Mouse (Mus musculus) neural tube, embryonic 13.5 days (tissue): ENCODE data around the gene Ssna1. TPM values are rescaled to one million over a fixed set of nuclear protein-coding genes. Genes with fewer than 3 reads are reported as not detected.
A peak's percentile ranks its signal among the peaks of the same experiment; 100 is the strongest.

ENCODE experiments used
- ATAC-seq: fragments of 200-750 bp; cut with Nextera tagmentation; 2 replicates; pipeline ENCODE4 v1.8.0; 2017; ENCODE audit warnings: low read depth, mild to moderate bottlenecking, moderate TSS enrichment, moderate library complexity
- H3K27ac ChIP-seq: fragments of 300-500 bp; sonication (generic); replicated peaks from 2 replicates; pipeline ENCODE4 v1.5.1; 2015; ENCODE audit warnings: moderate library complexity, mild to moderate bottlenecking, inconsistent platforms
- H3K27me3 ChIP-seq: fragments of 300-500 bp; sonication (generic); 2 replicates; pipeline ENCODE4 v1.6.1; 2015; ENCODE audit warnings: mild to moderate bottlenecking, inconsistent platforms
- H3K36me3 ChIP-seq: fragments of 300-500 bp; sonication (generic); 2 replicates; pipeline ENCODE4 v1.6.1; 2015; ENCODE audit warnings: mild to moderate bottlenecking, inconsistent platforms
- H3K4me1 ChIP-seq: fragments of 300-500 bp; sonication (generic); replicated peaks from 2 replicates; pipeline ENCODE4 v1.6.1; 2015; ENCODE audit warnings: inconsistent platforms
- H3K4me2 ChIP-seq: fragments of 300-500 bp; sonication (generic); 2 replicates; pipeline ENCODE4 v1.6.1; 2015; ENCODE audit warnings: inconsistent platforms, mild to moderate bottlenecking, moderate library complexity
- H3K4me3 ChIP-seq: fragments of 300-500 bp; sonication (generic); 2 replicates; pipeline ENCODE4 v1.5.1; 2015; ENCODE audit warnings: mild to moderate bottlenecking, inconsistent platforms
- H3K9ac ChIP-seq: fragments of 300-500 bp; sonication (generic); 2 replicates; pipeline ENCODE4 v1.6.1; 2015; ENCODE audit warnings: moderate library complexity, mild to moderate bottlenecking, inconsistent platforms
- H3K9me3 ChIP-seq: fragments of 300-500 bp; sonication (generic); 2 replicates; pipeline ENCODE4 v1.6.1; 2016; ENCODE audit warnings: inconsistent platforms
- WGBS: fragments of 180-500 bp; shearing (Covaris S2); methylation state at CpG from one replicate; pipeline ENCODE4 v1.1.7; 2015; 5-methylcytosine and 5-hydroxymethylcytosine counted together
- polyA plus RNA-seq: library from polyadenylated mRNA; unstranded; fragments of >200 nt; fragmentation: Nextera tagmentation; extraction: Ambion mirVana; gene quantifications from 2 replicates; pipeline ENCODE4 v1.2.1, GENCODE M21; 2015

Gene Ssna1
- polyA plus RNA-seq, 1 experiment from 2014 or later: 206 TPM

DNA sequence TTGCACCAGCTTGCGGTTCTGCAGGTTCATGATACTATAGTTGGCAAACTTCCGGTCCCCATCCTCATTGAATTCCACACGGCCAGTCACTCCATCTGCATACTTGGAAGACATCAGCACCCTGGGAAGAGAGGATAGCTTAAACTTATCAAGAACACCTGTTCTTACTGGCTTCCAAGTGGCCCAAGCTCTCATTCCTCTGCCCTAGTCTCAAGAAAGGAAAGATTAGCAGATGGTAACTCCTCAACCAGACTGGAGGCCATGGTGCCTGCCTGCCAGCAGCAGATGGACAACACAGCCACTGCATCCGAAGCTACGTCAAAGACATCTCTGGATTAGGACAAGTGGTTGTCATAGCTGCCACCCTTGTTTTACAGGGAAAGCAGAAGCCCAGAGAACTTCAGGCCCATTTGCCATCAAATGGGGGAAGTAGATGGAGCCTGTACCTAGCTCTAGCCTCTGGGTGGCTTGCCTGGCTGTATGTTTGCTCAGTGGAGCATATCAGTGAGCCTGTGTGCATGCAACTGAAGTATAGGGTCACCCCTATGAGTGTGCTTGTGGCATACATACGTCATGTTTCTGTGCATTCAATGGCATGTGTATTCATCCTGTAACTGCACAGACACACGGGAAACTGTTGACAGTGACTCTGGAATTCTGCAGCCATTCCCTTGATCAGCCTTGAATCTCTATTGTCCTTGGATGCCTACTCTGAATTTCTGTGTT lies 31.9 kb upstream of the Ssna1 start:
- Histone ChIP-seq H3K27me3 (peaks cover 66% of the 10 kb centered on the region), H3K27ac (no peak overlapping the region), H3K4me1 (peaks cover 17% of the 10 kb centered on the region), H3K9ac (peak overlapping the region; percentile 66; the same call in 1 of the 2 replicates), H3K9me3 (no peaks in the 10 kb centered on the region), H3K4me2 (peak overlapping the region; percentile 74), H3K36me3 (peaks cover 37% of the 10 kb centered on the region), H3K4me3 (peak overlapping the region; percentile 45; the same call in 1 of the 2 replicates)
- no peak for ATAC-seq
- 76% methylated on average over 7 of the region's 7 CpGs for WGBS

DNA sequence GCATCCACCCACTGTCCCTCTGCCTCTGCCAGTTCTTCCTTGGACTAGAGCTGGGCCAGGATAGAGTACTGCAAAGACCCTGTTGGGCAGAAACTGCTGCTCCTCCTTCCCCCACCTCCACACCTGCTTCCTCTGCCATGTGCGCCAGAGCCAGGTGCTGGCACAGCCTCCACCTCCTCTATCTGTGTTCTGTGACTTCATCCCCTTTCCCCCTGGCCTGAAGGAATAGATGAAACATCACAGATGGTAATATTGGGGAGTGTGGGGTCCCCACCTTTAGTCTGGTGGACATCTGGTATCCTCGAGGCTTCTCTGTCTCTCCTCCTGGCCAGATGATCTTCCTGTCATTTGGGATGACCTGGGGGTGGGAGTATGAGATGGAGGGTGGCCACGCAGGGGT lies 31.2 kb upstream of the Ssna1 start:
- 67% methylated on average over 3 of the region's 3 CpGs for WGBS
- H3K4me1 ChIP-seq: peaks cover 17% of the 10 kb centered on the region
- no peak overlapping the region for H3K27ac ChIP-seq
- H3K9me3 ChIP-seq: no peaks in the 10 kb centered on the region
- ATAC-seq: no peak
- H3K9ac ChIP-seq: no peak overlapping the region
- H3K4me3 ChIP-seq: no peak overlapping the region
- no peak overlapping the region for H3K4me2 ChIP-seq
- H3K36me3 ChIP-seq: peaks cover 31% of the 10 kb centered on the region
- peaks cover 62% of the 10 kb centered on the region for H3K27me3 ChIP-seq

DNA sequence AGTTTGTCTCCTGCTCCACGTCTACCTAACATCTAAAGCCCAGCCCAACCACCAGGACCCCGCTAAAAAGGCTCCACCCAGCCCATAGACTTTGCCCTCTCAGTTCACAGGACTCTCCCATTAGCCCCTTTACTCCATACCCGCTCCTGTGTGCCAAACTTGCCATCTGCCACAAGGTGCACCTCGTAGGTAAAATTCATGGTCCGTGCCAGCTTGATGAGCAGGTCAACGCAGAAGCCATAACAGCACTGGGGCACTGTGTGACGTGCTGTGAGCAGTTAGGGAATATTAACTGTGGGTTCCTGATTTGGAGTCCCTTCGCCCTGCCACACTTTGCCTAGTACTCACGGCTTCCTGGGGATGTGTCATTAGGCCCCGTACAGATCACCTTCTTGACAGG lies 25.8 kb upstream of the Ssna1 start:
- WGBS: 83% methylated on average over 10 of the region's 10 CpGs
- ATAC-seq: no peak
- H3K27me3 ChIP-seq: peaks cover 70% of the 10 kb centered on the region

DNA sequence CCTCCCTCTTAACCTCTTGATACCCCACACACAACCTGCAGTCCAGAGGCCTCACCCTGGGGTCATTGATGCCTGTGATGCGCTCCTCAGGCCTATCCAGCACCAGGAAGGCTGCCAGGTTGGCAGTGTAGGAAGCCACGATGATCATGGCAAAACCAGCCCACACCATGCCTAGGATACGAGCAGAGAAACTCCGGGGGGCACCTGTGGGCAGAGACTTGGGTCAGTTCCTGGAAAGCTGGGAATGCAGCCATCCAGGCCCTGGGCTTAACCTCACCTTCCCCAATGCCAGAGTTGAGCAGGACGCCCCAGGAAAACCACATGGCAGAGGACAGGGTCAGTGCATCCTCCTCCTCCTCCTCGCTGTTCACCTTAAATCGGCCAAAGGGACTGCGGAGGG lies 24.9 kb upstream of the Ssna1 start:
- WGBS: 80% methylated on average over 8 of the region's 8 CpGs
- Histone ChIP-seq H3K4me3 (no peak overlapping the region), H3K27me3 (peaks cover 73% of the 10 kb centered on the region), H3K27ac (no peak overlapping the region), H3K4me2 (no peak overlapping the region), H3K9ac (no peak overlapping the region), H3K36me3 (peaks cover 41% of the 10 kb centered on the region), H3K4me1 (peaks cover 6% of the 10 kb centered on the region), H3K9me3 (no peaks in the 10 kb centered on the region)
- ATAC-seq: no peak

More for the DNA sequence above, 25.8 kb upstream of the Ssna1 start:
- Histone ChIP-seq H3K4me1 (no peaks in the 10 kb centered on the region), H3K9me3 (no peaks in the 10 kb centered on the region), H3K36me3 (peaks cover 47% of the 10 kb centered on the region), H3K27ac (no peak overlapping the region), H3K4me2 (no peak overlapping the region), H3K4me3 (no peak overlapping the region), H3K9ac (no peak overlapping the region)

DNA sequence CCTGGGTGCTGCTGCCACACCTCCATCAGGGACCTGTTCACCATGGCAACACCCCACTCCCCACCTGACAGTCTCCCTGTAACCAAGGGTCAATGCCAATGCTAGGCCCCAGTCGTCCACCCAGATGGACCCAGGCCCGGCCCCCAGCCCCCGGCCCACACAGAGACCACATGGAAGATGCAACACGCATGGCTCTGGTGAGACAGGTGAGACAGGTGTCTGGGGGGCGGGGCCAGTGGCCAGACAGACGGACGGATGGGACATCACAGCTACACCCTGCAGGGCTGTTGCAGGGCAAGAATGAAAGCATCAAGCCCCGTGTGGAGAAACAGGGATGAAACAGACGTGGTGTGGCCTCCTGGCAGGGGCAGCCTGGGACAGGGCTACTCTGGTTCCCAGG lies 21.5 kb upstream of the Ssna1 start:
- peaks cover 33% of the 10 kb centered on the region for H3K4me1 ChIP-seq
- 76% methylated on average over 9 of the region's 9 CpGs for WGBS
- H3K27me3 ChIP-seq: peaks cover 100% of the 10 kb centered on the region
- no peak overlapping the region for H3K27ac ChIP-seq
- H3K36me3 ChIP-seq: peaks cover 33% of the 10 kb centered on the region
- no peak for ATAC-seq
- no peak overlapping the region for H3K4me2 ChIP-seq
- H3K9ac ChIP-seq: no peak overlapping the region
- no peak overlapping the region for H3K4me3 ChIP-seq
- H3K9me3 ChIP-seq: no peaks in the 10 kb centered on the region

DNA sequence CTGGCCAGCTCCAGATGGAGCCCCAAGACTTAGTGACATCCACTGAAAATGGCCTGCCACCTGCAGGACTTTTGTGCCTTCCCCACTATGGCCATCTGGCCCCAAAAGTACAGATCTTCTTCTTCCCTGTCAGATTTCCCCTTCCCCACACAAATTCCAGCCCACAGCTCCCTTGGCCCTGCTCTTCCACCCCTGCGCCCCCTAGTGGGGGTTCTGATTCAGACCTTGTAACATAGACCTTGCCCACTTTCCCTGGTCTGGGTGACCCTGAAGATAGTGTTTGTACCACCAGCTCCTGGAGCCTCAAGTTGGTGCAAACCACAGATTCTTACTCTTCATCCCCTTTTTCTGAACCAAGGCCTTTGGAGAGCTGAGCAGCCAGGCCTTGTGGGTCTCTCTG lies 20.6 kb upstream of the Ssna1 start:
- no peak for ATAC-seq
- no peak overlapping the region for H3K27ac ChIP-seq
- peak overlapping the region; percentile 27; the same call in 1 of the 2 replicates for H3K4me3 ChIP-seq
- no peak overlapping the region for H3K9ac ChIP-seq
- peaks cover 33% of the 10 kb centered on the region for H3K4me1 ChIP-seq
- H3K36me3 ChIP-seq: peaks cover 31% of the 10 kb centered on the region
- H3K4me2 ChIP-seq: peak overlapping the region; percentile 49; the same call in 1 of the 2 replicates
- WGBS: 0% methylated on average over 1 of the region's 1 CpGs
- no peaks in the 10 kb centered on the region for H3K9me3 ChIP-seq
- peaks cover 100% of the 10 kb centered on the region for H3K27me3 ChIP-seq

DNA sequence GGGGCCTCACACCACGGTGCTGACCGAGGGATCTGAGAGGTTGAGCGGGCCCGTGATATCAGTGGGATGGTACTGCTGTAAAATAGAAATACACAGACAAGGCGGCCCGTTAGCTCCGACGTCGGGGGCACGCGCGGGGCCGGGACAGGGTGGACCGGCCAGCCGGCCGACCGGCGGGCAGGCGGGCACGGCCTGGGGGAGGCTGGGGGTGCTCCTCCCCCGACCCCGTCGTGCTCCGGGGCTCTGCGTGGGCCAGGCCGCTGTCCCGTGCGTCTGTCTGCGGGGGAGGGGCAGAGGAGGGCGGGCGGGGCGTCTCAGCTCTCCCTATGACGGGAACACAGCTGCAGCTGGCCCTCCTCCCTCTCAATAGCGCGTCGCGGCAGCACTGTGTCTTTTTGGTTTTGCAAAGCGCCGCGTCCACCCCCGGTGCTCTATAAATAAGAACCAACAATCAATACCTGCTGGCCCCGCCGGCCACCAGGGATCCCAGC lies 19.9 kb upstream of the Ssna1 start:
- peaks cover 24% of the 10 kb centered on the region for H3K36me3 ChIP-seq
- H3K9me3 ChIP-seq: no peaks in the 10 kb centered on the region
- peaks cover 37% of the 10 kb centered on the region for H3K4me1 ChIP-seq
- H3K27ac ChIP-seq: no peak overlapping the region
- peaks cover 95% of the 10 kb centered on the region for H3K27me3 ChIP-seq
- WGBS: 6% methylated on average over 43 of the region's 43 CpGs
- peak overlapping the region; percentile 49 for H3K4me2 ChIP-seq
- ATAC-seq: no peak
- peak overlapping the region; percentile 60 for H3K9ac ChIP-seq
- H3K4me3 ChIP-seq: peak overlapping the region; percentile 27

DNA sequence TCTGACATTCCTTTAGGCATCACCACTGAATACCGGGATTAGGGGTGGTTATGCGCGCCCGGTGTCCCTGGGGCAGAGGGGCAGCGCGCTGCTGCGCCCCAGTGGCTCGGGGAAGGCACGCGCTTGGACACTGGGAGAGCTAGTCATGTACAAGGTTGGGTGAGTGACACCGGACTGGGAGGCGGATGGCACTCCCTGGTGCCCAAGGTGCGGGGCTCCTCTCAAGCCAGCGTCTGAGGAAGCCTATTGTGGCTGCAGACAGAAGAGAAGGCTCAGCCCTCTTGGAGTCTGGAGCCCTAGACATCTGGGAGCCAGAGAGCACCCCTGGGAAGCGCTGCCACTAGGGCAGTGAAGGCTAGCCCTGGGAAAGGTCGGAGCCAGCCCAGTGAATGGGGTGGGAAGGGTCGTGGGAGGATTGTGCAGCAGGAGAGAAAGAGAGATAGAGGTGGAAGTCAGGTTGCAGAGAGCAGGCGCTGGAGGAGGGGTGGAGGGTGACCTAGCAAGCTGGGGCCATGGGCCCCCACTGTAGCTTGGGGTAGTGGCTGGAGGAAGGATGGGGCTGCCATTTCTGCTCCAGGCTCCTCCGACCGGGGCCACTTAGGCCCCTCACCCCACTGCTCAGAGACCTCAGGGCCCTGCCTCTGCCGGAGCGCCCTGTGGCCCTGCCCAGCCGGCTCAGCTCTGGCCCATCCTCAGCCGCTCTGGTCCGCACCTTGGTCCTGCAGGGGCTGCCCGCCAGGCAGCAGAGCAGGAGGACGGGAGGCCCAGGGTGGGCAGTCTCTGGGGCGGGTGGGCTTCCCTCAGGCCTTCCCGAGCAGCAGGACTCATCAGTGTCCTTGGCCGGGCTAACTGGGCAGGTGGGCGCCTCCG lies 19.2 kb upstream of the Ssna1 start:
- Histone ChIP-seq H3K27ac (no peak overlapping the region), H3K4me1 (peaks cover 39% of the 10 kb centered on the region), H3K36me3 (peaks cover 17% of the 10 kb centered on the region), H3K27me3 (peaks cover 88% of the 10 kb centered on the region), H3K9ac (peak overlapping the region; percentile 49), H3K4me3 (peak overlapping the region; percentile 27), H3K4me2 (peak overlapping the region; percentile 49), H3K9me3 (no peaks in the 10 kb centered on the region)
- ATAC-seq: no peak
- 6% methylated on average over 32 of the region's 32 CpGs for WGBS

DNA sequence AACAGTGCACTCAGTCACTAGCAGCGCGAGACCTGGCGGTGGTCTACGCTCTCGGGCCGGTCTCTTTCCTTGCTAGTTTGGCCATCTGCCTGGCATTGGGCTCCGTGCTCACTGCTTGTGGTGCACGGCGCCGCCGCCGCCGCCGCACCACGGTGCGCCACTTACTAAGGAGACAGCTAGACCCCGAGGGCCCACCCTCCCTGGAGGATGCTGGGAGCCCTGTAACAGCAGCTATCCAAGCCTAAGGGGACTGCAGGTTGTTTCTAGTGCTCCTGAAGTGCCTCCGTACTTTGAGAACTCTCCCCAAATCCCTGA lies 18.5 kb upstream of the Ssna1 start:
- Histone ChIP-seq H3K9me3 (no peaks in the 10 kb centered on the region), H3K4me2 (peak overlapping the region; percentile 44), H3K27me3 (peaks cover 82% of the 10 kb centered on the region), H3K27ac (no peak overlapping the region), H3K4me3 (peak overlapping the region; percentile 19), H3K9ac (peak overlapping the region; percentile 49), H3K36me3 (peaks cover 16% of the 10 kb centered on the region), H3K4me1 (peaks cover 39% of the 10 kb centered on the region)
- WGBS: 2% methylated on average over 18 of the region's 18 CpGs
- no peak for ATAC-seq

DNA sequence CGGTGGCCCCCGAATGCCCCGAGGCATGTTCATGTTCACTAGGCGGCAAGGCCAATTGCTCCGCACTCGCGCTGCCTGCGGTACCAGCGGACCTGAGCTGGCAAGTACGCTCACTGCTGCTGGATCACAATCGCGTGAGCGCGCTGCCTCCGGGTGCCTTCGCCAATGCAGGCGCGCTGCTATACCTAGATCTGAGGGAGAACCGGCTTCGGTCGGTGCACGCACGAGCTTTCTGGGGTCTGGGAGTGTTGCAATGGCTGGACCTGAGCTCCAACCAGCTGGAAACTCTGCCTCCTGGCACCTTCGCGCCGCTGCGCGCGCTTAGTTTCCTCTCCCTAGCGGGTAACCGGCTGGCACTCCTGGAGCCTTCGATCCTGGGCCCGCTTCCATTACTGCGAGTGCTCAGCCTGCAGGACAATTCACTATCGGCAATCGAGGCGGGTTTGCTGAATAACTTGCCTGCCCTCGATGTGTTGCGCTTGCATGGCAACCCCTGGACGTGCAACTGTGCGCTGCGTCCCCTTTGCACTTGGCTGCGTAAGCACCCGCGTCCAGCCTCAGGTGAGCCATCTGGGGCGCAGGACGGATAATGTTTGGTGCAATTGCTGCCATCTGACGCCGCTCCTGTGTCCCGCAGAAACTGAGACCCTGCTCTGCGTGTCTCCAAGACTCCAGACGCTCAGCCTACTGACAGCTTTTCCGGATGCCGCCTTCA lies 18.0 kb upstream of the Ssna1 start:
- ATAC-seq: peak; percentile 29; the same call in 1 of the 2 replicates
- Histone ChIP-seq H3K4me1 (peaks cover 39% of the 10 kb centered on the region), H3K9me3 (no peaks in the 10 kb centered on the region), H3K36me3 (peaks cover 16% of the 10 kb centered on the region), H3K4me2 (peak overlapping the region; percentile 44), H3K4me3 (peak overlapping the region; percentile 19), H3K9ac (peak overlapping the region; percentile 49), H3K27ac (no peak overlapping the region), H3K27me3 (peaks cover 77% of the 10 kb centered on the region)
- WGBS: 2% methylated on average over 54 of the region's 54 CpGs

DNA sequence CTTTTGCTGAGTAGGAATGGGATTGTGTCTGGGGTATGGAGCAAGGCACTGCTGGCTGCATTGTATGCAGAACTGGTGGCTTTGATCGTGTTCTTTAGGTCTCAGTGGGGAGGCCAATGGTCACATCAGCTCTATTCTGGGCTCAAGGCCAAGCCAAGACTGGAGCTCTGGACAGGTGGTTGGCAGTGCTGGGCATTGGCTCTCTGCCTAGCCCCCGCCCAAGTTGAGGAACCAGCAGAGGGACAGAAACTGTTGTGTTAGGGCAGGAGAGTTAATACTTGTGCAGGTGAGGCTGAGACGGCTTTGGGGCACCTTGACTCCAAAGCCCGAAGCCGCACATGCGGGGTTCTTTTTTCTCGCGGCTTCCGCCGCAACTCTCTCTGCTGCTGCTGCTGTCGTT lies 17.4 kb upstream of the Ssna1 start, which contains the start of gene Lrrc26:
Lrrc26 (plus strand) TSS at position 265 of the 400 bp plus-strand sequence.
- Histone ChIP-seq H3K27me3 (peaks cover 71% of the 10 kb centered on the region), H3K4me1 (peaks cover 39% of the 10 kb centered on the region), H3K9ac (peak within 1 kb of the TSS; percentile 49), H3K9me3 (no peaks in the 10 kb centered on the region), H3K4me3 (peak within 1 kb of the TSS; percentile 19), H3K36me3 (peaks cover 17% of the 10 kb centered on the region), H3K4me2 (peak within 1 kb of the TSS; percentile 44), H3K27ac (no peak within 1 kb of the TSS)
- no peak for ATAC-seq
- 10% methylated on average over 11 of the region's 11 CpGs for WGBS
